Mouse (Mus musculus) limb, embryonic 12.5 days (tissue): ENCODE data around the gene Usp9y. TPM values are rescaled to one million over a fixed set of nuclear protein-coding genes. Genes with fewer than 3 reads are reported as not detected.

Experiments used
- ATAC-seq: fragments of 200-750 bp; cut with Nextera tagmentation; 2 replicates; pipeline ENCODE4 v1.8.0; 2017; ENCODE audit warnings: low read depth, moderate TSS enrichment; ENCODE audit not compliant: insufficient number of reproducible peaks, insufficient read depth, low FRiP score, low TSS enrichment
- H3K27ac ChIP-seq: fragments of 300-500 bp; sonication (generic); 2 replicates; pipeline ENCODE4 v1.5.1; 2016; ENCODE audit warnings: mild to moderate bottlenecking, moderate library complexity
- H3K27me3 ChIP-seq: fragments of 300-500 bp; sonication (generic); 2 replicates; pipeline ENCODE4 v1.6.1; 2016; ENCODE audit warnings: mild to moderate bottlenecking, moderate library complexity
- H3K36me3 ChIP-seq: fragments of 300-500 bp; sonication (generic); 2 replicates; pipeline ENCODE4 v1.6.1; 2016; ENCODE audit warnings: mild to moderate bottlenecking, moderate library complexity
- H3K4me1 ChIP-seq: fragments of 300-500 bp; sonication (generic); replicated peaks from 2 replicates; pipeline ENCODE4 v1.6.1; 2016
- H3K4me2 ChIP-seq: fragments of 300-500 bp; sonication (generic); 2 replicates; pipeline ENCODE4 v1.6.1; 2016; ENCODE audit warnings: mild to moderate bottlenecking, moderate library complexity
- H3K4me3 ChIP-seq: fragments of 300-500 bp; sonication (generic); replicated peaks from 2 replicates; pipeline ENCODE4 v1.5.1; 2016; ENCODE audit warnings: mild to moderate bottlenecking
- H3K9ac ChIP-seq: fragments of 300-500 bp; sonication (generic); replicated peaks from 2 replicates; pipeline ENCODE4 v1.6.1; 2016; ENCODE audit warnings: mild to moderate bottlenecking, moderate library complexity
- H3K9me3 ChIP-seq: fragments of 300-500 bp; sonication (generic); 2 replicates; pipeline ENCODE4 v1.6.1; 2016; ENCODE audit warnings: mild to moderate bottlenecking, moderate library complexity
- WGBS: fragments of 180-500 bp; shearing (Covaris S2); methylation state at CpG from one replicate; pipeline ENCODE4 v1.1.7; 2016; 5-methylcytosine and 5-hydroxymethylcytosine counted together
- polyA plus RNA-seq: library from polyadenylated mRNA; unstranded; fragments of >200 nt; fragmentation: Nextera tagmentation; extraction: Ambion mirVana; gene quantifications from 2 replicates; pipeline ENCODE4 v1.2.1, GENCODE M21; 2016

Gene Usp9y
- polyA plus RNA-seq: not detected in 2 replicates

DNA sequence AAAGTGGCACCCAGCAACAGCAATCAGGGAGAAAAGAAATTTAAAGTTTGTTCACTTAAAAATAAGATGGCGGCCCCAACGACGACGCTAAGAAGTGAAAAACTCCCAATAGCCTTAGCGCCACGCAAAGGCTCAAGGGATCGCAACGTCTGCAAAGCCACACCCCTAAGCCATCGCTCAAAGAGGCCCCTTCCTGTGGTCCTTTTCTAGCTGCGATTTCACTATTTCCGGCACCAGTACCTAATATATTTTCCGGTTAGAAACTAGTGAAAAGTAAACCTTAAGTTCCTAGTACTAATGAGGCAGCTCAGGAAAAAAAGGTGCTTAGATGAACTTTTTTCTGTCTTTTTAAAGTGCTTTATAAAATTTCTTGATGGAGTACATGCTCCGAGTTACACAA lies at the start of gene Usp9y:
TSS of gene Usp9y (minus strand) at position 101 of the 400 bp plus-strand sequence.
- Histone ChIP-seq H3K4me2 (no peak within 1 kb of the TSS), H3K9ac (no peak within 1 kb of the TSS), H3K36me3 (no peaks in the 10 kb centered on the region), H3K4me3 (no peak within 1 kb of the TSS), H3K4me1 (no peaks in the 10 kb centered on the region), H3K9me3 (no peaks in the 10 kb centered on the region), H3K27me3 (no peaks in the 10 kb centered on the region), H3K27ac (no peak within 1 kb of the TSS)
- no peak for ATAC-seq
- WGBS: 87% methylated on average over 13 of the region's 13 CpGs

- Histone ChIP-seq H3K27ac (no peak overlapping the region), H3K9me3 (no peaks in the 10 kb centered on the region), H3K27me3 (no peaks in the 10 kb centered on the region), H3K9ac (no peak overlapping the region), H3K4me1 (no peaks in the 10 kb centered on the region), H3K4me2 (no peak overlapping the region), H3K36me3 (no peaks in the 10 kb centered on the region), H3K4me3 (no peak overlapping the region)
- no peak for ATAC-seq
These were observed 165.9 kb downstream of the Usp9y start for GRCm38 (mm10) chrY:1293708-1294107.

DNA sequence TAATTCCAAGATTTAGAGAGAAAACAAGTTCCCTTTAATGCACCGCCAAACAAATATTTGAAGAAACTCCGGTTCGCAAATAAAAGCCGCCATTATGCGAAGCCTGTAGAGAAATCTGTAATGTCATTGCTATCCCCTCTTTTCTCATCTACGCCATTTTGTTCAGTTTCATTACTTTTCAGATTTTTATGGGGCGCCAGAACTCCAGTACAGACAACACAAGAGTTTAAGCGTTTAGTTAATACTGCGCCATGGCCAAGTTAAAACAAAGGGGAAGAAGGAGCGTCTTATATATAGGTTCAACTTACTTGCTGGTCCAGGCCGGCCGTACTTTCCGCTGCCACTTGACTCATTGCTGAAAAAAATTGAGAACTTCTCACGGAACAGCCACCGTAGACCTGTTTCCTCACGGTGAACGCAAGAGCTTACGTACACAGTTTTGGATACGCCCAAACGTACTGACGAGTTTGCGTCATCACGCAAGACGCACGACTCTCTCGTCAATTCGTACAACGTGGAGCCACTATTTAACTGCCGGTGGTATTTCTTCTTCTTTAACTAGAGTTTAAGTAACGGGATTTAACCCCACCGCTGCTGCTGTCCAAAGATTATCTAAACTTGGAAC lies 173.3 kb downstream of the Usp9y start, which contains the start of gene Ddx3y:
TSS of gene Ddx3y (minus strand) at position 459 of the 625 bp plus-strand sequence.
- no peaks in the 10 kb centered on the region for H3K27me3 ChIP-seq
- H3K9me3 ChIP-seq: no peaks in the 10 kb centered on the region
- WGBS: under 1% methylated on average over 31 of the region's 31 CpGs
- H3K27ac ChIP-seq: peak within 1 kb of the TSS; percentile 83
- peak within 1 kb of the TSS; percentile 37; the same call in 1 of the 2 replicates for H3K9ac ChIP-seq
- no peaks in the 10 kb centered on the region for H3K4me1 ChIP-seq
- H3K4me3 ChIP-seq: peak within 1 kb of the TSS; percentile 38
- peak; percentile 80; the same call in 1 of the 2 replicates for ATAC-seq
- H3K36me3 ChIP-seq: no peaks in the 10 kb centered on the region
- peak within 1 kb of the TSS; percentile 10; the same call in 1 of the 2 replicates for H3K4me2 ChIP-seq

GRCm38 (mm10) chrY:1285735-1286134 lies 173.8 kb downstream of the Usp9y start:
- H3K27ac ChIP-seq: peak overlapping the region; percentile 83
- peak overlapping the region; percentile 10; the same call in 1 of the 2 replicates for H3K4me2 ChIP-seq
- H3K4me1 ChIP-seq: no peaks in the 10 kb centered on the region
- no peaks in the 10 kb centered on the region for H3K9me3 ChIP-seq
- H3K27me3 ChIP-seq: no peaks in the 10 kb centered on the region
- H3K4me3 ChIP-seq: peak overlapping the region; percentile 38
- H3K36me3 ChIP-seq: no peaks in the 10 kb centered on the region
- 2% methylated on average over 12 of the region's 12 CpGs for WGBS
- H3K9ac ChIP-seq: peak overlapping the region; percentile 37; the same call in 1 of the 2 replicates
- ATAC-seq: no peak

Other genes with a start within 250 kb of the Usp9y start
- 18.8 and 18.9 TPM in 2 replicates for gene Uty, start 214.0 kb downstream of the Usp9y start, polyA plus RNA-seq
- 28.7 and 29.3 TPM in 2 replicates for gene Ddx3y, start 173.2 kb downstream of the Usp9y start, polyA plus RNA-seq